Mouse (Mus musculus): Measurements from ENCODE around the gene Cmtm5.

GRCm38 (mm10) chr14:54945975-54946704, 10.1 kb downstream of the Cmtm5 start:
- TF ChIP-seq CTCF (conservative IDR thresholded peaks at IDR 0.05; ENCODE audit: low read length) (no peak), NANOG (IDR thresholded peaks at IDR 0.05; ENCODE audit: borderline replicate concordance, low read length) (no peak), POU5F1 (IDR thresholded peaks at IDR 0.05; ENCODE audit: borderline replicate concordance, low read length) (no peak)
